Mouse (Mus musculus): ENCODE data around the gene Hnf4a.

DNA sequence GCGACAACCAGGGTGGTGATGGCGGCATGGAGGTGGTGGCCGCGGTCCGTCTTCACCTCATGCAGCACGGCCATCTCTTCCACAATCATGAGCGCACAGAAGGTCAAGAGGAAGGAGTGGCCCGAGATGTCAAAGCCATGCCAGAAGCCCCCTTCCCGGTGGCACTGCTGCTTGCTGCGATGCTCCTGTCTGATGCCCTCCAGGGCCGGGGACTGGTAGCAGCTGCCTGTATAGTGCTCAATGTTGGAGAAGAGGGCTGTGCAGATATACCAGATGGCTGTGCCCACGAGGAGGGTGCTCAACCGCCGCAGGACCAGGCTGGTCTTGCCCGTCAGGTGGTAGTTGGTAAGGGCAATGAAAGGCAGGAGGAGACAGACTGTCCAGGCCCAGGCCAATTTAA lies 36.9 kb upstream of the Hnf4a start:
- no peak for TF ChIP-seq CTCF (conservative IDR thresholded peaks at IDR 0.05; ENCODE audit: low read length)
- no peak for TF ChIP-seq POU5F1 (IDR thresholded peaks at IDR 0.05; ENCODE audit: borderline replicate concordance, low read length)
- TF ChIP-seq NANOG (IDR thresholded peaks at IDR 0.05; ENCODE audit: borderline replicate concordance, low read length) = no peak
